Mouse (Mus musculus): ENCODE data around the gene Trio. TPM values are rescaled to one million over a fixed set of nuclear protein-coding genes. Genes with fewer than 3 reads are reported as not detected.

The Trio gene
- polyA plus RNA-seq, 1 experiment from 2014 or later, result 64.8 TPM

DNA sequence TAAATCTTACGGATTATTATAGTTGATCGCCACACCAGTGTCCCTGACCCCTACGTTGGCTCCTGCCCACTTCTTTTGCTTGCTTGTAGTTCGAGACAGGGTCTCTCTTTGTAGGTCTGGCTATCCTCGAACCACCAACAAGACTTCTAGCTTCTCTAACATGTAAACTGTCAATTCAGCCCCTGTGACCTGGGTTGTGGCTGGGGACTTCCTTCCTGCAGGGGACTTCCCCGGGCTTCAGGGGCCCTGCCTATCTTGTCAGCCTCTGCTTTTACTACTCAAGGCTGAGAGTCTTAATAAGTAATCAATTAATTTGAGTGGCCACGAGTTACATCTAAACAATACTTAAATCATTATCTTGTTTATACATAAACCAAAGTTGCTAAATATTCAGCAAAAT lies 99.2 kb downstream of the Trio start:
- H3K27me3 ChIP-seq, result peaks cover 4% of the 10 kb centered on the region; the same call in 1 of the 2 replicates
- H3K27ac ChIP-seq, result 0 out of 2 replicates have a peak overlapping the region, but pooled peaks have one; percentile 67
- H3K4me2 ChIP-seq (replicated peaks), result no peak overlapping the region
- WGBS, result 62% methylated on average over 7 of the region's 7 CpGs
- ATAC-seq (ENCODE audit: low FRiP score, low read depth), result no peak
- no peaks in the 10 kb centered on the region for H3K36me3 ChIP-seq
- no peaks in the 10 kb centered on the region for H3K9me3 ChIP-seq
- no peak overlapping the region; the same call in 1 of the 2 replicates for H3K9ac ChIP-seq
- peaks cover 55% of the 10 kb centered on the region for H3K4me1 ChIP-seq
- H3K4me3 ChIP-seq, result no peak overlapping the region

DNA sequence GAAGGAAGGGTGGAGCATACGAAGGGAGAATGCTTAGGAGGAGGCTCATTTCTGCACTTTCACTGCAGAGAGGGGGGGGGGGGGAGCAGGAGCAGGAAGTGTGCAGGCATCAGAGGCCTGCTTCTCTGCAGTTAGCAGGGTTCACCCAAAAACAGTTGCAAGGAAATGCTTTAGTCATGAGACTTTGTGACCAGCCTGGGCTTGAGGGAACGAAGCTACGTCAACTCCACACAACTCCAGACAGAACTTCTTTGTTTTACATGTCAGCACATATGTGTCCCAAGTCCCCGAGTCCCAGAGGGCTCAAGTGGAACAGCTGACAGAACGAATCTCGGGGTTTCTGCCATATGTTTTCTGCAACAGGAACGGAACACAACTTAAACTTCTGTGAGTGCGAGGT lies 99.8 kb downstream of the Trio start:
- Histone ChIP-seq H3K27ac (peak overlapping the region; percentile 67; the same call in 1 of the 2 replicates), H3K9ac (peak overlapping the region; percentile 25; the same call in 1 of the 2 replicates)

DNA sequence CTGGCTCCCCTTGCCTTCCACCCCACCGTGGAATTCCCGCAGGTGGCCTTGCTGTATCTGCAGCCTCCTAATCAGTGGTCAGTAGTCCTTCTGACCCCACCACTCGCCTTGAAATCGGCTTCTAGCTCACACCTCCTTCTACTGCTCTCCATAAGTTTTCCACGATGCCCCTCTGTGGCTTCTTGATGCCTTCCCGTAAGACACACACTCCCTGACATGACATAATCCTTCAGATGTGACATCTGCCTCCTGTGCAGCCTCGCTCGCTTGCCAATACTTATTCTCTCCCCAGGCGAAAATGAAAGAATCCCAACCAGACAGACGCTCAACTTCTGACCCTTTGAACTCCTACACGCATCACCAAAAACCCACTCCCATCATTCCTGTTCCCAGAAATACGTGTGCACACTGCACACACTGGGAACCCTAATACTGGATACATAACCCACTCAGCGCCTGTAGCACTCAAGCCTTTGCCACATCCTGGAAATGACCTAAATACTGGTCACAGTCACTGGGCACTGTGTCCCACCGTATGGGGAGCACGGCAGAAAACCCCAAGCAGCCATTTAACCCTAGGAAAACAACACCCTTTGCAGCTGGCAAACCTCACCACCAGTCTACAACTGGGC lies 100.5 kb downstream of the Trio start:
- ATAC-seq (ENCODE audit: low FRiP score, low read depth), result no peak
- WGBS, result 32% methylated on average over 15 of the region's 15 CpGs
- H3K9ac ChIP-seq, result no peak overlapping the region
- H3K4me2 ChIP-seq (replicated peaks), result peak overlapping the region; percentile 3; the same call in 1 of the 2 replicates
- 0 out of 2 replicates have a peak overlapping the region, but pooled peaks have one; percentile 22 for H3K27ac ChIP-seq
- no peaks in the 10 kb centered on the region for H3K36me3 ChIP-seq
- no peak overlapping the region for H3K4me3 ChIP-seq
- peaks cover 66% of the 10 kb centered on the region for H3K4me1 ChIP-seq
- no peaks in the 10 kb centered on the region for H3K9me3 ChIP-seq
- peaks cover 4% of the 10 kb centered on the region; the same call in 1 of the 2 replicates for H3K27me3 ChIP-seq

More for the DNA sequence above, 99.8 kb downstream of the Trio start:
- 0 out of 2 replicates have a peak overlapping the region, but pooled peaks have one; percentile 3 for H3K4me2 ChIP-seq (replicated peaks)
- no peaks in the 10 kb centered on the region for H3K9me3 ChIP-seq
- peaks cover 59% of the 10 kb centered on the region for H3K4me1 ChIP-seq
- peak; percentile 21; the same call in 1 of the 2 replicates for ATAC-seq (ENCODE audit: low FRiP score, low read depth)
- H3K4me3 ChIP-seq, result no peak overlapping the region
- H3K27me3 ChIP-seq, result peaks cover 4% of the 10 kb centered on the region; the same call in 1 of the 2 replicates
- H3K36me3 ChIP-seq, result no peaks in the 10 kb centered on the region
- WGBS, result 21% methylated on average over 8 of the region's 8 CpGs

DNA sequence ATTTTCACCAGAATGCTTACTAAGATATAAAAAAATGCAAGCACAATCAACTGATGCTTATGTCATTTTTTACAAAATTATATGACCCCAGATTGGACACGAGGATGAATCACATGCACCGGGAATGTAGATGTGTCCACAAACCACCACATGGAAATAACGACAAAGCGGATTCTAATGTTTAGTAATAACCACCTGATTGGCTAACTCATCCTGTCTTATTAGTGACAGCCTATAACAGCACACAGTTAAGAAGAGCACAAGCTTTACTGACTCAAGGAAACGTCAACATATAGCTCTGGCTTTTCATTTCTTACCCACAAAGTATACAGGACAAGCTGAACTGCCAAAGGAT lies 101.7 kb downstream of the Trio start:
- Histone ChIP-seq H3K9ac (no peak overlapping the region), H3K27me3 (peaks cover 4% of the 10 kb centered on the region; the same call in 1 of the 2 replicates), H3K36me3 (no peaks in the 10 kb centered on the region), H3K4me3 (peak overlapping the region; percentile 37), H3K27ac (no peak overlapping the region), H3K4me2 (replicated peaks) (peak overlapping the region; percentile 64), H3K4me1 (peaks cover 75% of the 10 kb centered on the region), H3K9me3 (no peaks in the 10 kb centered on the region)
- ATAC-seq (ENCODE audit: low FRiP score, low read depth), result no peak
- 11% methylated on average over 5 of the region's 5 CpGs for WGBS

DNA sequence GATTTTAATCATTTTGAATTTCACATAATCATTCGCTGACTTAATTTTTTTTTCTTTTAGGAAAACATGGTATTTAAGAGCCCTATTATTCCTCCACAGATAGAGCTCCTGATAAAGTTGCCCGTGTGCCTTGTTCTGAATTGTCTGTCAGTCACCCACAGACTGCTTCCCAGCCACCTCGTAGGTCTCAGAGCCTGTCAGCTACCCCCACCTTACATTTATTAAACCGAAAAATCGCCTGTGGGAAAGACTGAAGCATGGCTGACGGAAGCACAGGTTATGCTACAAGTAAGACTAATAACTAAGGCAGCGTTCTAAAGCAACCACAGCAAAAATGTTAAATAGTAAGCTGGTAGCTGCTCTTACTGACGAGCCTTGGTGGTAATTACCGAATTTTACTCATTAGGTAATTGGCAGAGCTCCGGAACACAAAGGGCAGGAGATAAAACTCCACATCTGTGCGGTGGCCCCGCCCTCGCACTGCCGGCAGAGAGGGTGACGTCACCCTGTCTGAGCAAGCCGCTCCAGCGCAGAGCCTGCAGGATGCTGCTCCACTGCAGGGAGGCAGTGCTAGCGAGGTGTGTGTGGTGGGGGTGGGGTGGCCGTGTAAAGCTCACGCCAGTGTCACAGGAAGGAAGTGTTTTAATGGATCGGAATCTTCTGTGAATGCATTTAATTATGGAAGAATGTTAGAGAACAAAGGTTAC lies 102.2 kb downstream of the Trio start:
- peak; percentile 81 for ATAC-seq (ENCODE audit: low FRiP score, low read depth)
- H3K4me3 ChIP-seq, result peak overlapping the region; percentile 37
- H3K4me1 ChIP-seq, result peaks cover 80% of the 10 kb centered on the region
- H3K9me3 ChIP-seq, result no peaks in the 10 kb centered on the region
- 0 out of 2 replicates have a peak, but pooled peaks cover 3% of the 10 kb centered on the region for H3K36me3 ChIP-seq
- H3K9ac ChIP-seq, result no peak overlapping the region
- peaks cover 4% of the 10 kb centered on the region; the same call in 1 of the 2 replicates for H3K27me3 ChIP-seq
- H3K4me2 ChIP-seq (replicated peaks), result peak overlapping the region; percentile 64
- WGBS, result 4% methylated on average over 21 of the region's 21 CpGs
- H3K27ac ChIP-seq, result no peak overlapping the region

DNA sequence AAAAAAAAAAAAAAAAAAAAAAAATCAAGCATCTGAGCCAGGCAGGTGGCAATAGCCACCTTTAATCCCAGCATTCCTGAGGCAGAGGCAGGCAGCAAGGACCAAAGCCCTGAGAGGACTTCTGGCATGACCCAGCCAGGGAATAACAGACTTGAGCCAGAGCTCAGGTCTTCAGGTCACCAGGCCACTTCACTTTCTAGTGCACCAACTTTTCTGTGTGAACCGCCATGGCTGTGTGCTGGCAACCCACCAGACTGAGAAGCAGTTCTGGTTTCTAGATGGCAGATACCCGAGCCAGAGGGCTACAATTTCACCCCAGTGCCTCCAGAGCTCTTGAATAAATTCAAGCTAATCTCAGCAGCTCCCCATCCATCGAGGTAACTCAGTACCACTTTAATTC lies 104.9 kb downstream of the Trio start:
- H3K4me2 ChIP-seq (replicated peaks), result no peak overlapping the region
- peaks cover 60% of the 10 kb centered on the region for H3K4me1 ChIP-seq
- H3K9me3 ChIP-seq, result no peaks in the 10 kb centered on the region
- H3K27me3 ChIP-seq, result no peaks in the 10 kb centered on the region
- H3K9ac ChIP-seq, result no peak overlapping the region
- no peak overlapping the region for H3K4me3 ChIP-seq
- WGBS, result 54% methylated on average over 3 of the region's 3 CpGs
- H3K36me3 ChIP-seq, result 0 out of 2 replicates have a peak, but pooled peaks cover 9% of the 10 kb centered on the region
- no peak for ATAC-seq (ENCODE audit: low FRiP score, low read depth)
- H3K27ac ChIP-seq, result no peak overlapping the region

DNA sequence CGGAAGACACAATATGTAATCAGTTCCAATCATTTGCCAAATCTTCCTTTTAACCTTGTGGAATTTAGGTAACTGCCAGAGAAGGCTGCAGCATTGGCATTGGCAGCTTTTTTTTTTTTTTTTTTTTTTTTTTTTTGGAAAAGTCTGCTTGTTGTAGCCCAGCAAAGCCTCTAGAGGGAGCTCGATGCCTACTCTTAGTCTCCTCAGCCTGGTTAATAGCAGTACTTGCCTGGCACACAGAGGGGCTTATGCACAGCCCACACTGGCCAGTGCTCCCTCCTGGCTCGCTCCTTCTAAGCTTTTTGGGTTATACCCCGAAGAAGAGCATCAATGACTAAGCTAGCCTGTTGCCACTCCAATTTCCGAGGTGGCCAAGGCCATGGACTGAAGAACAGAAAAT lies 106.1 kb downstream of the Trio start:
- Histone ChIP-seq H3K36me3 (0 out of 2 replicates have a peak, but pooled peaks cover 9% of the 10 kb centered on the region), H3K4me1 (peaks cover 48% of the 10 kb centered on the region), H3K27me3 (no peaks in the 10 kb centered on the region), H3K9ac (no peak overlapping the region), H3K27ac (no peak overlapping the region), H3K9me3 (no peaks in the 10 kb centered on the region), H3K4me3 (no peak overlapping the region), H3K4me2 (replicated peaks) (no peak overlapping the region)
- peak; percentile 78 for ATAC-seq (ENCODE audit: low FRiP score, low read depth)
- 13% methylated on average over 5 of the region's 5 CpGs for WGBS

DNA sequence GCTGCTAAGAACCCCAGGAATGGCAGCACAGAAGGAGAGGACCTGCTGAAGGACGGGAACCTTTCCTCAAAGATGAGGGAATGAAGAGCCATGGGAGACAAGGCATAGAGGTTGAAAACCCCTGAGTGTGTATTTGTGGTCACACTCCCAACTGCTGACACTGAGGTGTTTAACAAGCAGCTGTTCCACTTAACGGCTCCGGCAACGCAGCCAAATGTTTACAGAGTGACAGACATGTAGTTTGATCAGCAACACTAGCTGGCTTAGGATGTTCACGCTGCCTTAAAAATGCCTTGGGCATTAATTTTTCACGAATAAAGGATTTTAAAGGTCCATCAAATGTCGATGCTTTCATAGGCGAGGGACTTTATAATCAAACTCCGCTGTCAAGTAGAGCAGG lies 106.8 kb downstream of the Trio start:
- H3K9ac ChIP-seq, result no peak overlapping the region
- 62% methylated on average over 9 of the region's 9 CpGs for WGBS
- H3K36me3 ChIP-seq, result 0 out of 2 replicates have a peak, but pooled peaks cover 9% of the 10 kb centered on the region
- H3K27ac ChIP-seq, result no peak overlapping the region
- H3K4me3 ChIP-seq, result no peak overlapping the region
- no peaks in the 10 kb centered on the region for H3K9me3 ChIP-seq
- ATAC-seq (ENCODE audit: low FRiP score, low read depth), result no peak
- H3K27me3 ChIP-seq, result no peaks in the 10 kb centered on the region
- H3K4me2 ChIP-seq (replicated peaks), result no peak overlapping the region
- H3K4me1 ChIP-seq, result peaks cover 42% of the 10 kb centered on the region

DNA sequence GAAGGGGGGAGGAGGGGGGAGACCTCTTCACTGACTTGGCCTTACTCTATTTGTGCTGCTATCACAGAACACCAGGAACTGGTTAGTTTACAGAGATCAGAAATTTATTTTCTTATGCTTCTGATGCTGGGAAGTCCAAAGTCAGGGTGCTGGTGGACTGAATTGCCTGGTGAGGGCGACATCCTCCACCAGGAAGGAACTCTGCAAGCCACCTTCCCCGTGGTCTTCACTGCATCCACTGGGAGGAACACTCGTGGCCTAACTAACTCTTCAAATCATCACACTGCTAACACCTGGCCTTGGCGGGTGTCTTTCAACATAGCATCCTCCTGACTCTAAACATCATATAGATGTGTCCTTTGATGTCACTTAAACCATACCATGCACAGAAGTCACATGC lies 109.4 kb downstream of the Trio start:
- Histone ChIP-seq H3K9ac (no peak overlapping the region), H3K9me3 (no peaks in the 10 kb centered on the region), H3K4me2 (replicated peaks) (no peak overlapping the region), H3K27ac (no peak overlapping the region), H3K36me3 (peaks cover 17% of the 10 kb centered on the region), H3K27me3 (no peaks in the 10 kb centered on the region), H3K4me3 (no peak overlapping the region), H3K4me1 (peaks cover 27% of the 10 kb centered on the region)
- 69% methylated on average over 4 of the region's 4 CpGs for WGBS
- ATAC-seq (ENCODE audit: low FRiP score, low read depth), result no peak

DNA sequence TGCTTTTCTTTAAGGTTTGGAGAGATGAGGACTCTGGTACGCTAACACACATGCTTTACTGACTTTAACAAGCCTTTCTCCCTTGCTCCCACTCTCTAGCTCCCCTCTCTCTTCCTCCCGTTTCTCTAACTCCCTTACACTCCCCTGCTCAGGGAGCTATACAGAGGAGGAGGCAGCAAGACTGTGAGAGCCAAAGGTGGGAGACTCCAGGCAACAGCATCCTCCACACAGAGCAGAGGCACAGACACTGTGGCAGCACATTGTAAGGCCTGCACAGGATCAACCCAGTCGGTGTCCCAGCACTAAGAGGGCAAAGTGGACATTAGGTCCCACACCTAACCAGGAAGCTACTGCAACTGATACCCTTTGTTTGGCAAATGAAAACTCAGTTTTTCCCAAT lies 112.6 kb downstream of the Trio start:
- Histone ChIP-seq H3K9ac (no peak overlapping the region), H3K27ac (no peak overlapping the region), H3K36me3 (peaks cover 24% of the 10 kb centered on the region), H3K4me1 (no peaks in the 10 kb centered on the region), H3K9me3 (no peaks in the 10 kb centered on the region), H3K27me3 (no peaks in the 10 kb centered on the region), H3K4me2 (replicated peaks) (no peak overlapping the region), H3K4me3 (no peak overlapping the region)
- ATAC-seq (ENCODE audit: low FRiP score, low read depth), result no peak
- WGBS, result 72% methylated on average over 3 of the region's 3 CpGs

DNA sequence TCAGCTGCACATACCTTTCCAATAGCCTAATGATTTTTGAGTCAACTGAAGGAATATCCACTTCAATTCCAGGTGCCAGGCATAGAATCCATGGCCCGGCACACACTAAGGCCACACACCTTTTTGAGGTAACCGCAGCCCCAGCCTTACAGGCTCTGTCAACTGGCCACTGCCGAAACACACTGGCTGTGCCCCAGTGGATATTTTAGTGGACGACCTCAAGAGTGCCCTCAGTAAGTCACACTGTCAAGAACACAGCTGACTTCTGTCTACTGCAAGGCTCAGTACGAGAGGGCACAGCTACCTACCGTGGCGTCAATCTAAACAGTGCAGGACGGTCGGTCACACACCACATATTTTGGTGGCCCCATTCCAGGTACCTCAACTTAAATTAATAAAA lies 114.5 kb downstream of the Trio start:
- H3K9me3 ChIP-seq, result no peaks in the 10 kb centered on the region
- no peaks in the 10 kb centered on the region for H3K27me3 ChIP-seq
- no peak overlapping the region for H3K27ac ChIP-seq
- no peak for ATAC-seq (ENCODE audit: low FRiP score, low read depth)
- no peak overlapping the region for H3K4me2 ChIP-seq (replicated peaks)
- H3K9ac ChIP-seq, result no peak overlapping the region
- peaks cover 13% of the 10 kb centered on the region for H3K4me1 ChIP-seq
- H3K4me3 ChIP-seq, result no peak overlapping the region
- peaks cover 20% of the 10 kb centered on the region for H3K36me3 ChIP-seq
- 92% methylated on average over 9 of the region's 9 CpGs for WGBS

DNA sequence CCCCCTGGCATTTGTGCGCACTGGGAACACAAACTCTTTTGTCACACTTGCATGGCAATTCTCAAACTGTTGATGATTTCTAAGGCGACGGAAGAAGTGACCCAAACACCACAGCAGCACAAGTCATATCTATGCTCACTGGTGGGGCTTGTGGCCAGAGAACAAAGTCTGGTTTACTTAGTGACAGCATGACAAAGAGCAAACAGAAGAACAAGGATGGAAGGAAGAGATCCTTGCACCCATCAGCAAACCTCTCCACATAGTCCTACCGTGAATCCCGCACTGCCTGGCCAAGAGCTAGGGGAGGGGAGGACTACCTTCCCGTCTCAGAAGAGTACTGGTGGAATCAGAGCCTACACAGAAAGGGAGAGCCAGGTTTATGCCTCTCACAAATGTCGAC lies 115.5 kb downstream of the Trio start:
- Histone ChIP-seq H3K9ac (no peak overlapping the region), H3K27ac (no peak overlapping the region), H3K9me3 (no peaks in the 10 kb centered on the region), H3K4me3 (no peak overlapping the region), H3K27me3 (no peaks in the 10 kb centered on the region), H3K36me3 (peaks cover 21% of the 10 kb centered on the region), H3K4me1 (peaks cover 19% of the 10 kb centered on the region), H3K4me2 (replicated peaks) (no peak overlapping the region)
- no peak for ATAC-seq (ENCODE audit: low FRiP score, low read depth)
- WGBS, result 93% methylated on average over 7 of the region's 7 CpGs
